Mouse (Mus musculus): ENCODE data around the gene Nprl2. TPM values are rescaled to one million over a fixed set of nuclear protein-coding genes. Genes with fewer than 3 reads are reported as not detected.

The Nprl2 gene
- total and polyA plus RNA-seq, 3 experiments: 12.6 to 31.4 (median 16.3) TPM

DNA sequence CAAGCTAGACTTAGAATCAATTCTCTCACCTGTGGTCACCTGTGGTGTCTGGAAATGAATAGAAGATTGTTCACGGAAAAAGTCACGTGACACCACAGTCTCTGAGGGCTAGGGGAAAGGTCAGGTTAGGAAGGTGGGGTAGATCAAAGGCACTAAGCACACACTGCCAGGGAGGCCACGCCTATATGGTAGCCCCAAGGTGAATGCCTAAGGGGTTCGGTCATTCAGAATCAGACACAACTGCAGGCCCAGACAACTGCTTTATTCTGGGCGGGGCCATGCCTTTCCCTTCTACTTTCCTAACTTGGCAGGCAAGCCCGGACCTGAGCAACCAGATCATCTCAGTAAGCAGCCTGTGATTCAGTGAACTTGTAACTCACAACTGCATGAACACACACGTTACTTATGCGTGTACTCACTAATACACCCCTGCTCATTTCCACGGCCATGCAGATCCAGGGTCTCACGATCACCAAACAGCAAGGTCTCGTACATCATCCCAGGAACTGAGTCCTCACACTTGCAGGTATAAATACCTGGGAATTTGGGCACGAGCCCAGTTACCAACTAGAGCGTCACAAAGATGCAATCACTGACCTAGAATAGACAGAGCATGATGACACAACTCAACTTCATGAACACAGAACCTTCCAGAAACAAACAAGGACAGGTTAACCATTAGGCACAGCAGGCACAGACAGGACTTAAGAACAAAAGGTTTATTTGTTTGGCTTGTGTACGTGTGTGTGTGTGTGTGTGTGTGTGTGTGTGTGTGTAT is 33.7 kb downstream of the Nprl2 start (continued):
- TF ChIP-seq JUND (conservative IDR thresholded peaks at IDR 0.05; ENCODE audit: low read depth, low read length): no peak

DNA sequence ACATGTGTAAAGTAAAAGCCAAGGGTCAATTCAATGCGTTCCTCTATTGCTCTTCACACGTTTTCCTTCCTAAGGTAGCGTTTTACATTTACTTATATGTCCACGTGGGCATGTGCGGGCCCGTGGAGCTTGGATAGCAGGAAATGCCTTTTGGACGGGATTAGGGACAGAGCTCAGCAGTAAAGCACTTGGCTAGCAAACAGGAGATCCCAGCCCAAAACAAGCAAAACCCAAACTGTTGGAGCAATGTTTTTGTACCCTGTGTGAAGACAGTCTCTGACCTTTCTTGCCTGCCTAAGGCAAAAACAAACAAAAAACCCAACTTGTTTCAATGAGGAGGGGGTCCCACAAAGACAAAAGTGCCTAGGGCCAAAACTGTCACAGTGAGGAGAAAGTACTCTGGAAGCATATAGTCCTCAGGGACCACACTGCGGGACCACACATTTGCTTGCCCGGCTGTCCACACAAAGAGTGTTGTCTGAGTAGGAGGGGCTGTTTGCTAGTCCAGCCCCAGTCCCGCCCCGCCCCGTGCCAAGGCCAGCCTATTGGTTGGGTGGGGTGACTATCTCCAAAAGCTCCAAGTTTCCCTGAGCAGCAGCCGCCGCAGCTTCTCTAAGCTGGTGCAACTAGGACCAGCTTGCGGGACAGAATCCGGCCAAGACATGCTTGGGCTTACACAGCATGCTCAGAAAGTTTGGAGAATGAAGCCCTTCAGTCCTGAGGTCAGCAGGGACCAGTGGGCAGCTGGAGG is 34.5 kb downstream of the Nprl2 start, which contains the start of gene Hyal1:
Gene Hyal1, plus strand, starts transcription at position 571 of the 751 bp plus-strand sequence.
- Histone ChIP-seq H3K27ac (ENCODE audit: insufficient read depth, low read depth) (no peak within 1 kb of the TSS), H3K9me3 (replicated peaks; ENCODE audit: low read length) (no peaks in the 10 kb centered on the region), H3K9ac (ENCODE audit: insufficient read depth, low read depth) (no peak within 1 kb of the TSS), H3K4me2 (ENCODE audit: insufficient read depth, low read depth, poor library complexity, severe bottlenecking) (no peak within 1 kb of the TSS), H3K27me3 (replicated peaks) (no peaks in the 10 kb centered on the region), H3K4me1 (ENCODE audit: control insufficient read depth in 1 of 2, insufficient read depth in 2 of 2) (peaks cover 14 to 33% of the 10 kb centered on the region in 2 experiments), H3K4me3 (replicated peaks in 1 of 3; ENCODE audit: low read depth in 2 of 3, low read length in 2 of 3, poor library complexity in 1 of 3) (no peak within 1 kb of the TSS), H3K79me2 (replicated peaks; ENCODE audit: control insufficient read depth, extremely low read depth, insufficient read depth, poor library complexity, severe bottlenecking) (no peaks in the 10 kb centered on the region), H3K36me3 (replicated peaks in 1 of 2; ENCODE audit: control insufficient read depth in 1 of 2, insufficient read depth in 1 of 2, low read length in 1 of 2) (peaks cover 14 to 25% of the 10 kb centered on the region in 2 experiments)
- dilution Hi-C loops (cut with MboI; ENCODE audit: extremely low pct_ligation_motif_present, extremely low pct_unique_long_range_greater_than_20kb, low sequenced_read_pairs) (no loop called here), in situ Hi-C loops (cut with MboI; ENCODE audit: low pct_ligation_motif_present, low pct_unique_long_range_greater_than_20kb, low sequenced_read_pairs) (no loop called here)
- peak; percentile 53 for DNase-seq (ENCODE audit: extremely low read depth)
- TF ChIP-seq MEF2A (IDR thresholded peaks at IDR 0.05; ENCODE audit: borderline replicate concordance, low read depth, low read length) (no peak), ZNF384 (IDR thresholded peaks at IDR 0.05; ENCODE audit: low read depth, low read length) (no peak), EP300 (IDR thresholded peaks at IDR 0.05; ENCODE audit: low read length) (no peak), CHD1 (IDR thresholded peaks at IDR 0.05; ENCODE audit: low read depth, low read length) (no peak), PAX5 (IDR thresholded peaks at IDR 0.05; ENCODE audit: low read length) (no peak), ELF1 (IDR thresholded peaks at IDR 0.05; ENCODE audit: low read depth, low read length) (no peak), MAX (IDR thresholded peaks at IDR 0.05; ENCODE audit: low read length) (no peak), CHD2 (IDR thresholded peaks at IDR 0.05; ENCODE audit: low read length) (no peak), JUND (conservative IDR thresholded peaks at IDR 0.05; ENCODE audit: low read depth, low read length) (no peak), ZMIZ1 (IDR thresholded peaks at IDR 0.05; ENCODE audit: low read depth, low read length) (no peak), ZKSCAN1 (IDR thresholded peaks at IDR 0.05; ENCODE audit: borderline replicate concordance, low read depth, low read length) (no peak), MAZ (IDR thresholded peaks at IDR 0.05; ENCODE audit: low read depth, low read length) (no peak), HCFC1 (IDR thresholded peaks at IDR 0.05; ENCODE audit: low read depth, low read length) (no peak)

- no peak for TF ChIP-seq SMC3 (IDR thresholded peaks at IDR 0.05; ENCODE audit: low read depth, low read length)
- no peak for TF ChIP-seq TCF12 (IDR thresholded peaks at IDR 0.05; ENCODE audit: low read depth, low read length)
- no peak for TF ChIP-seq HCFC1 (IDR thresholded peaks at IDR 0.05; ENCODE audit: low read depth, low read length)
- no peak overlapping the region for H3K4me3 ChIP-seq (replicated peaks in 1 of 3; ENCODE audit: low read depth in 2 of 3, low read length in 2 of 3, poor library complexity in 1 of 3)
- H3K27ac ChIP-seq (ENCODE audit: insufficient read depth, low read depth): no peak overlapping the region
- no peak overlapping the region for H3K4me2 ChIP-seq (ENCODE audit: insufficient read depth, low read depth, poor library complexity, severe bottlenecking)
- H3K9me3 ChIP-seq (replicated peaks; ENCODE audit: low read length): no peaks in the 10 kb centered on the region
- no peak overlapping the region for H3K9ac ChIP-seq (ENCODE audit: insufficient read depth, low read depth)
- no peaks in the 10 kb centered on the region for H3K27me3 ChIP-seq (replicated peaks)
- H3K36me3 ChIP-seq (replicated peaks in 1 of 2; ENCODE audit: control insufficient read depth in 1 of 2, insufficient read depth in 1 of 2, low read length in 1 of 2): peaks cover 7 to 18% of the 10 kb centered on the region in 2 experiments
- DNase-seq (ENCODE audit: extremely low read depth): no peak
- no peaks in the 10 kb centered on the region for H3K79me2 ChIP-seq (replicated peaks; ENCODE audit: control insufficient read depth, extremely low read depth, insufficient read depth, poor library complexity, severe bottlenecking)
- dilution Hi-C loops (cut with MboI; ENCODE audit: extremely low pct_ligation_motif_present, extremely low pct_unique_long_range_greater_than_20kb, low sequenced_read_pairs) (no loop called here), in situ Hi-C loops (cut with MboI; ENCODE audit: low pct_ligation_motif_present, low pct_unique_long_range_greater_than_20kb, low sequenced_read_pairs) (no loop called here)
- H3K4me1 ChIP-seq (ENCODE audit: control insufficient read depth in 1 of 2, insufficient read depth in 2 of 2): peaks cover 17 to 43% of the 10 kb centered on the region in 2 experiments
Observed at GRCm38 (mm10) chr9:107577871-107578270, 35.8 kb downstream of the Nprl2 start.
